Mouse (Mus musculus): ENCODE measurements around the gene Pik3c2a.
"Not testable (repeated sequence)": the region's sequence is repeated elsewhere in the genome, so short reads cannot be mapped to it uniquely, and the experiment has no call there.

The Pik3c2a gene

DNA sequence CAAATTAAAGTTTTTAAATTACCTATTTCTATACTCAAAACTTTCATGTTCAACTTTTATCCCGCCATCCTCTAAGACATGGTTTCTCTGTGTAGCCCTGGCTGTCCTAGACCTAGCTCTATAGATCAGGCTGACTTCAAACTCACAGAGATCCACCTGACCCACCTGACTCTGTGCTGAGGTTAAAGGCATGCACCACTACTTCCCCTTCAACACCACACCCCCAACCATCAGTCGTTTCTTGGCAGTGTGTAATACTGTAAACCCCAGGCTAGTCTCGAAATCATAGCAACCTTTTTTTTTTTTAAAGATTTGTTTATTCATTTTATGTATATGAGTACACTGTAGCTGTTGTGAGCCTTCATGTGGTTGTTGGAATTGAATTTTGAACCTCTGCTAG lies 50.9 kb downstream of the Pik3c2a start:
- in situ Hi-C loops (cut with MboI, MseI) = no loop called here

- in situ Hi-C loops (cut with MboI, MseI) = not testable (repeated sequence)
Measured at GRCm38 (mm10) chr7:116387389-116387788, 55.9 kb downstream of the Pik3c2a start.

DNA sequence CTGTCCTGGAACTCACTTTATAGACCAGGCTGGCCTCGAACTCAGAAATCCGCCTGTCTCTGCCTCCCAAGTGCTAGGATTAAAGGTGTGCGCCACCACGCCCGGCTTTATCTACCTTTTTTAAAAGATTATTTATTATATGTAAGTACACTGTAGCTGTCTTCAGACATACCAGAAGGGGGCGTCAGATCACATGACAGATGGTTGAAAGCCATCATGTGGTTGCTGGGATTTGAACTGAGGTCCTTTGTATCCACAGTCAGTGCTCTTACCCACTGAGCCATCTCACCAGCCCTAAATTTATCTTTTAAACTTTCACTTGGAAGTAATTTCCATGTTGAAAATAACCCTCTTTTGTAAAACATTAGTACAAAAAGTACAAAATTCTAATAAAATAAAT lies 64.1 kb downstream of the Pik3c2a start:
- in situ Hi-C loops (cut with MboI, MseI) = not testable (repeated sequence)

- in situ Hi-C loops (cut with MboI, MseI) = no loop called here
Measured at GRCm38 (mm10) chr7:116374284-116374683, 69.0 kb downstream of the Pik3c2a start.

DNA sequence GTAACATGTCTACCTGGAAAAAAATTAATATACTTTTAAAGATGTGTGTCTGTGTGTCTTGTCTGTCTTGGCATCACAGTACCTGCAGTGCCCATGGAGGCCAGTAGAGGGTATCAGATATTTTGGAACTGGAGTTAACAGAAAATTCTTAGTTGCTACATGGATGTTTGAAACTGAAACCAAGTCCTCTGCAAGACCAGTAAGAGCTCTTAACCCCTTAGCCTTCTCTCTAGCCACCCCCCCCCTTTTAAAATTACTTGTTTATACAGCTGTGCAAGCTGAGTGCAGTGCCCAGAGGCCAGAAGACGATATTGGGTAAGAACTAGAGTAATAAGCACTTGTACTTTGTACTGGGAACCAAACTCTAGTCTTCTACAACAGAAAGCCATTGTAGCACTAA lies 107.0 kb downstream of the Pik3c2a start:
- in situ Hi-C loops (cut with MboI, MseI) = loop anchor here (25.0 kb wide), 1 partner anchor 1776 kb away; the partner anchor contains the start of gene Rps15a

GRCm38 (mm10) chr7:116335133-116335532 lies 108.1 kb downstream of the Pik3c2a start:
- in situ Hi-C loops (cut with MboI, MseI) = loop anchor here (25.0 kb wide), 1 partner anchor 1777 kb away; the partner anchor contains the start of gene Rps15a

- in situ Hi-C loops (cut with MboI, MseI) = loop anchor here (25.0 kb wide), 1 partner anchor 1778 kb away; the partner anchor contains the start of gene Rps15a
Measured at GRCm38 (mm10) chr7:116334669-116335038, 108.6 kb downstream of the Pik3c2a start.

DNA sequence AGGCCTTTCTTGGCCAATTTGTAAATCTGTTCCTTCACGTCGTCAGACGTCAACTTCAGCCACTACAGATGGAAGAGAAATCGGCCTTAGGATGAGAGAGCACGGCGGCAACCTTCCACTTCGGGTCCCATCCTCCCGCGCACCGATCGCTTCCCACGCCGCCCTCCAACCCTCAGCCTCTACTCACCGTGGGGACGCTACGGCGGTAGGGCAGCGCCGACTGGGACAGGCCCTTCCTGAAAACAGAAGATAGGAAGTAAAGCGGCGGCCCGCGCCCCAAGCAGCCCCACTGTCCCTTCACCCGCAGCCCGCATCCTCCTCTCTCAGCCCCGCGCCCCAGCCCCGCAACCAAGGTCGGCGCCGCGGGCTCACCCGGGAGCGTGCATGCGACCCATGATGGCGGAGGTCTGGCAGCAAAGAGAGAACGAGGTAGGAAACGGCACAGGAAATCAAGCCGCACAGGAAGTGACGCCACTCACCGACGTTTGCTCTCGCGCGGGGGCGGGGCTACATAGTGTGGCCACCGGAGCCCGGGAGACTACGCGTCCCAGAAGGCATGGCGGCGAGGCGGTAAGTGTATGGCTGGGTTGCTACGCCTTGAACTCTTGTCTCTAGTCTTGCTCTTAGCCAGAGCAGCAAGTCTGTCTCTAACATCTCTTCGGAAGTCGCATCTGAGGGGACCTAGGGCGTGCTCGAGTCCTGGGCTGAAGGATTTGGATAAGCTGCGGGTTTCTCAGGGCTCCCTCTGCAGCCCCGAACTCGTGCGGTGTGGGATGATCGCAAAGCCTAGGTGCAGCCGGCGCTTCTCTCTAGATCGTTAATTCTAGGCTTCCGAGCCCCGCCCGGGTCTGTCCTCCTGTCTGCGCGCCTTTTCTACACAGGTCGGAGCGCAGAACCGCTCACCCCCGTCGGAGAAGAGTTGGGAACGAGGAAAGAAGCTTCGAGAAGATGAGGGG lies 109.3 kb downstream of the Pik3c2a start, which contains the start of gene Rps13:
Gene Rps13, minus strand, starts transcription at position 483 of the 956 bp plus-strand sequence.
- in situ Hi-C loops (cut with MboI, MseI) = loop anchor here (25.0 kb wide), 1 partner anchor 1778 kb away; the partner anchor contains the start of gene Rps15a

DNA sequence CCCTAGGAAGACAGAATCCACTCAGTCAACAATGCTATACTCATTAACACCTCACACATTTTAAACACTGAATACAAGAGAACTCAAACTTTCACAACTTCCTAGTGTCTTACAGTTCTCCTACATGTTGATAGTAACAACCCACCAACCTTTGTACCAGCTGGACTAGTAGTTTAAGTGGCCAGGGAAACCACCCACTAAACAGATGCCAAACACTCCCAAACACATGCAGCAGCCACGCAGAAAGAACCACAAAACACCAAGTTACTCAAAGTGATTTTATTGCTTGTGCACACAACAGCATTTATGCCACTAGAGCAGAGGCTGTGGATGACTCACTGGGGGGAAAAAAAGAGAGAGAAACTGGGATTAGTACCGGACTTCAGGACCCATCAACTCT lies 112.0 kb downstream of the Pik3c2a start:
- in situ Hi-C loops (cut with MboI, MseI) = loop anchor here (25.0 kb wide), 1 partner anchor 1781 kb away; the partner anchor contains the start of gene Rps15a

GRCm38 (mm10) chr7:116329858-116330257 lies 113.4 kb downstream of the Pik3c2a start:
- in situ Hi-C loops (cut with MboI, MseI) = loop anchor here (25.0 kb wide), 1 partner anchor 1782 kb away; the partner anchor contains the start of gene Rps15a

- in situ Hi-C loops (cut with MboI, MseI) = loop anchor here (25.0 kb wide), 1 partner anchor 1784 kb away; the partner anchor contains the start of gene Rps15a
Measured at GRCm38 (mm10) chr7:116328777-116329176, 114.5 kb downstream of the Pik3c2a start.

- in situ Hi-C loops (cut with MboI, MseI) = loop anchor here (25.0 kb wide), 1 partner anchor 1784 kb away; the partner anchor contains the start of gene Rps15a
Measured at GRCm38 (mm10) chr7:116327901-116328300, 115.3 kb downstream of the Pik3c2a start.

DNA sequence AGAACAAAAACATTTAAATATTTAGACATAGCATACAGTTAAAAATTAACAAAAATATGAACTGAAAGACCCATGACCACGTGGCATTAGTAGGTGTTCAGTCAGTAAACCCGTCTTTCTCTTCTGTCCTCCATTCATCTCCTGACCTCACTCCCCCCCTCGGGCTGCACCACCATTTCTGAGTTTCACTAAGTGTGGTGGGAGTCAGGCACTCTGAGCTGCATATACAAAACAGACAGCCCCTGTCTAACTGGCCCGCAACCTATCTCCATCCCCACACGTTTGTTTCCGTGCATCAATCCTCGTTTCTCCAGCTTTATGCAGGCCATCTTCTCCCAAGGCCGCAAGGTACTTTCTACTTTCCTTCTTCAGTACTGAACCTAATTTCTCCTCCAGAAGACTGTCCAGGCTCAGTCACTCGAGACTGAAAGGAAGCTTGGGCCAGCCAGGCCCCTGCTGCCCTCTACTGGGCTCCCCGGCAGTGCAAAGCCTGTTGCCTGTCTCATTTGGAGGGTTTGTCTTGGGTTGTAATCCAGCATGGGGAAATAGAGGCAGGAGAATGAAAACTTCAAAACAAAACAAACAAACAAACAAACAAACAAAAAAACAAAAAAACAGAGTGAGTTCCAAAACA lies 119.8 kb downstream of the Pik3c2a start:
- in situ Hi-C loops (cut with MboI, MseI) = no loop called here

GRCm38 (mm10) chr7:116309456-116309855 lies 133.8 kb downstream of the Pik3c2a start:
- in situ Hi-C loops (cut with MboI, MseI) = loop anchor here (5.0 kb wide), 1 partner anchor 47 kb away; no protein-coding TSS in a partner anchor

DNA sequence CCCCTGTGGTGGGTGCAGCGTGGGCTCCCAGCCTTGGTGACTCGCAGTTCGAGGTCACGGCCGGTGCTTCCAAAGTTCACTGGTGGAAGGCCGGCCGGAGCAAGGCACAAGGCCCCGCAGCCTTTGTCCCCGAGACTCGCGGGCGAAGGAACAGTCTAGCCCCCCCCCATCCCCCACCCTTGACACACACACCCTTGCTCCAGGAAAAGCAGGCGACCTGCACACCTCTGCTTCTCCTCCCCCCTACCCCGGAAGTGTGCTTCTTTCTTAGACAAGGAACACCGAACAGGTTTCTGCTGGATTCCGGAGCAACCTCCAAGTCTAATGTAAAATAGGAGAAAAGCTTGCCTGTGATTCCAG lies 134.6 kb downstream of the Pik3c2a start:
- in situ Hi-C loops (cut with MboI, MseI) = loop anchor here (5.0 kb wide), 1 partner anchor 46 kb away; no protein-coding TSS in a partner anchor

DNA sequence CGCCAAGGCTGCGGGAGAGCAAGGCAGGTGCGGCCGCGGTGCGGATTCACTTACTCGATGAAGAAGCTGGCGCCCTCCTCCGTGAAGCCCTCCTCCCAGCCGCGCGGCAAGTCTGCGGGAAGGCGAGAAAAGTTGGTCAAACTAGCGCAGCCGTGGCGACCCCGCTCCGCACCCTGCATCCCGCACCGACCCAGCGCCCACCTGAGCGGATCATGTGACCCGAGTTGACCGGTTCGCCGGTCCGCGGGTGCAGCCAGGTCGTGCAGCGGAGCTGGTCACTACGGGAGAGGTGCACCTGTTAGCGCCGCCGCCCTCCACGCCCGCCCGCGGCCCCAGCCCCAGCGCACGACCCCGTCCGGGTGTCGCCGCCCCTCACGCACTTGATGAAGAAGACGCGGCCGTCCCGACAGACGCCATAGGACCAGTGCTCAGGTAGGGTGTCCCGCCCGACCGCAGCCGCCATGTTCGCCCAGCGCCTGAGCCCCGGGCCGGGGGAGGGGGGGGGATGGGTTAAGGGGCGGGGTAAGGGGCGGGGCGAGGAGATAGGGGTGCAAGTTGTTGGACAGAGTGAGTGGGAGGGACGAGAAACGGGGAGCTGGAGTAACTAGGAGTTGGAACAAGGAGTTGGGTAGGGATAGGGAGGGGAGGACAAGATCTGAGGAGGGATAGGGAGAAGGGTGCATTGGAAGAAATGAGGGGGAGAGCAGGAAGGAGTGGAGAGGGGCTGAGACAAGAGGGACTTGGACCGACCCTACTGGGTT lies 135.2 kb downstream of the Pik3c2a start, which contains the start of gene Plekha7:
Gene Plekha7, minus strand, starts transcription at position 506 of the 761 bp plus-strand sequence.
- in situ Hi-C loops (cut with MboI, MseI) = loop anchor here (5.0 kb wide), 1 partner anchor 46 kb away; no protein-coding TSS in a partner anchor

- in situ Hi-C loops (cut with MboI, MseI) = loop anchor here (5.0 kb wide), 1 partner anchor 45 kb away; no protein-coding TSS in a partner anchor
Measured at GRCm38 (mm10) chr7:116307099-116307870, 136.0 kb downstream of the Pik3c2a start.

GRCm38 (mm10) chr7:116306601-116307000 lies 136.6 kb downstream of the Pik3c2a start:
- in situ Hi-C loops (cut with MboI, MseI) = loop anchor here (5.0 kb wide), 1 partner anchor 44 kb away; no protein-coding TSS in a partner anchor

- in situ Hi-C loops (cut with MboI, MseI) = no loop called here
Measured at GRCm38 (mm10) chr7:116301661-116302311, 141.5 kb downstream of the Pik3c2a start.
